Mouse (Mus musculus): Measurements from ENCODE around the gene Mettl7a3.

The Mettl7a3 gene

DNA sequence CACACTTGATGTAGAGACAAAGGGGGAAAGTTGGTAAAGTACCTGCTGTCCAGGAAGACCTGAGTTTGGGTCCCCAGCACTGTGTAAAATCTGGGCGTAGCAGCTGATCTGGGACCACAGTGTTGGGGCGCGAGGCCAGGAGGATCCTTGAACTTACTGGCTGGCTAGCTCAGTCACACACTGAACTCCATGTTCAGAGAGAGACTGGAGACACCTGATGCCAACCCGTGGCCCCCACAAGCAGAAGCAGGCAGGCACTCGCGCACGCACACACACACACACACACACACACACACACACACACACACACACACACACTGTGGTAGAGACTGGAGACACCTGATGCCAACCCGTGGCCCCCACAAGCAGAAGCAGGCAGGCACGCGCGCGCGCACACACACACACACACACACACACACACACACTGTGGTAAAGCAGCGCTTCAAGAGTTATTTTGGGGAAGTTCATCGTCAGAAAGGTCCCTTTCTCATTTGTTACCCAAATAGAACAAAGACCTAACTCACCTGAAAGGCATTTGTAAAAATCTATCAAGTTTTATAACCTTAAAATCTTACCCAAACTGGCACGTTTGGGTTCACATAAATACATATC lies 53.6 kb downstream of the Mettl7a3 start:
- no peak for DNase-seq (ENCODE audit: low spot score)

GRCm38 (mm10) chr15:100388886-100389285 lies 54.2 kb downstream of the Mettl7a3 start:
- no peak for DNase-seq (ENCODE audit: low spot score)
